Mouse (Mus musculus): ENCODE results near the gene Rnf225. TPM values are rescaled to one million over a fixed set of nuclear protein-coding genes. Genes with fewer than 3 reads are reported as not detected.
"Not testable (repeated sequence)": the region's sequence is repeated elsewhere in the genome, so short reads cannot be mapped to it uniquely, and the experiment has no call there.

Rnf225 gene
- total RNA-seq, 2 experiments from 2014 or later: 0.26 to 0.34 TPM

DNA sequence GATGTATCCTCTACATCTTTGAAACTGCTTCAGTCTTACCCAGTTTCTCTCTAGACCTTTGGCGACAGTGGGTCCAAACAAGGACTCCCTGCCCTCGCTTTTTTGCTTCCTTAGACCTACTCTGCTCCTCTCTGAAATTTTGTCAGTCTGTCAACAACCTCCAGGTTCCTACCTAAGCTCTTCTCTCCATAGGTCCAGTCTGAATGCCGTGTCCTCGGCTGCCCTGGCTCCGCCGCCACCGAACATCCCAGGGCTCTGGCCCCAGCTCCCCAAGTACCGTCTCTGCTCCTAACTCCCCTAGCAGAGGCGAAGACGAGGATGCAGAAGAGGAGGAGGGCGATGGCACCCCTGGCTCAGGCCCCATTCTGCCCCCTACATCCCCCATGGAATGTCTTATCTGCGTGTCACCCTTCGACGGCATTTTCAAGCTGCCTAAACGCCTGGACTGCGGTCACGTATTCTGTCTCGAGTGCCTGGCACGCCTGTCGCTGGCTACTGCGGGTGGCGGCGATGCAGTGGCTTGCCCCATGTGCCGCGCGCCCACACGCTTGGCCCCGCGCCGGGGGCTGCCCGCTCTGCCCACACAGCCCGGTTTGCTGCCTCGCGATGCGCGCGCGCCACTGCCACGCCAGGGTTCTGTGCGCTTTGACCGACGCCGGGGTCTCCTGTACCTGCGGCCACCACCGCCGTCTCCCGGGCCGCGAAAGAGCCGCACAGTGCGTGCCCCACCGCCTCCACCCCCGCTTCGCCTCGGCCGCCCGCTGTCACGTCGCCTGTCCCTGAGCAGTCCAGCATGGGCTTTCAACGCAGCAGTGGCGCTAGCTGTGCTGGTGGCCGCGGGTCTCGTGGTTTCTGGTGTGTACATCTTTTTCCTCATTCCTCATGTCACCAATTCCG is 725 bp downstream of the Rnf225 start:
- peak; percentile 47 for DNase-seq

GRCm38 (mm10) chr7:12933615-12934140 is 6.5 kb downstream of the Rnf225 start:
- DNase-seq: no peak

DNA sequence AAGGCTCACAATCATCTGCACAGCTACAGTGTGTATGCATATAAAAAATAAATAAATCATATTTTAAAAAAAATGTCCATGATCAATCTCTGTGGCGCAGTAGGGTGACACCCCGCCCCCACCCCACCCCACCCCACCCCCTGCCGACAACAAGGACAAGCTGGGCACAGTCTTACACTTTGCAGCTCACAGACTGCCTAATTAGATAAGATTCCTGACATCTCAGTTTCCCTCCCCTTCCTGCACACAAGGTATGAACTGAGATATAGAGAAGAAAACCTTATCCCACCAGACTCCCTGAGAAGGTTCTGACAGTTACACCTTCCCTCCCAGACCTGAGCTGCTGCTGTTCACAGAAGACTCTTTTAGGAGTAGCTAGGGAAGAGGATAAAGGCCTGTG is 7.6 kb downstream of the Rnf225 start:
- no peak for DNase-seq

GRCm38 (mm10) chr7:12937254-12937803 is 10.1 kb downstream of the Rnf225 start:
- not testable (repeated sequence) for DNase-seq

GRCm38 (mm10) chr7:12940599-12940998 is 13.4 kb downstream of the Rnf225 start:
- DNase-seq: no peak

DNA sequence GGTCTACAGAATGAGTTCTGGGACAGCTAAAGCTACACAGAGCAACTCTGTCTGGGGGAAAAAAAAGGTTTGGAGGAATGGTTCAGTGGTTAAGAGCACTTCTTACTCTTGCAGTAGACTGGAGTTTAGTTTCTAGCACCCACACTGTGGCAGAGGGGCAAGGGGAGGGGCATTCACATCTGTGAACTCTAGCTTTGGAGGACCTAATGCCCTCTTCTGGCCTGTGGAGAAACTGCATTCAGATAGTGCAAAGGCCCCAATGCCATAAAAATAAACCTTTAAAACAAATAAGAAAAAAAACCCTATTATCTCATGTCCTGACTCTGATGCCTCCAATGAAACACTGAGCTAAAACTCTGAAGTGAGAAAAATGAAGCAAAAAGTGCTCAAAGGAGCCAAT is 16.3 kb downstream of the Rnf225 start:
- no peak for DNase-seq

DNA sequence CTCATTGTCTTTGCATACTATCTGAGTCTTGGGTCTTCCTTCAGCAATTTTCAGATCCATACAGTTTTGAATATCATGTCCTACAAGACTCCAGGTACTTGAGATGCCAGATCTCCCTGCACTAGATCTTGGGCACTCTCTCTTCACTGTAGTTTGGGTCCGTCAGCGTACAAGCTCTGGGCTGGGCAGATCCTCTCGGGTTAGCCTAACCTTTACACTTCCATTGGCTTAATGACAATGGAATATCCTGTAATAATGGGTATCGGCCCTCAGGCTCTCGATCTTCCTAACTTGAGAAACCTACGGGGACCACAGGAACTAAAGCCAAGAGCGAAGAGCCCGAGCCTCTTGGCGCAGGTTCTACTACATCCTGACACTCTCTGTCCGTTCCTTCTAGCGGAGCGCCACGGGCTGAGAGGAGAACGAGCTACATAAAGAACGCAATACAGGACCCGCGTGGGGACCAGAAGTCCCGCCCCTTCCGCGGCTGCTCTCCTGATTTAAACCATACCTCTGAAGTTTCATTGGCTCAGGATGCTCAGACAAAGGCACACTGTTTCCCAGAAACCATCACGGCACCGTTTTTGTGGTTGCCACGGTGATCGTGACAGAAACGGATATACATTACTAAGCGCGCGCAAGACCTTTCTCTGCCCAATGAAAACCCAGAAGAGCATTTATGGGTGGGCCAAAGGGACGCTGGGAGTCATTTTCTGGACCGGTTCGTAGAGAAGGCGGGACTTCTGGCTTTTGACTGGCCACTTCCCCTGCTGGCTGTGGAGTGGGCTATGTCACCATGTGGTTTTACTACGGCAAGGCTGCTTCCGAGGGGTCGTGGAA is 22.0 kb downstream of the Rnf225 start:
- DNase-seq: peak; percentile 69

- no peak for DNase-seq
Measured at GRCm38 (mm10) chr7:12949872-12950229, 22.6 kb downstream of the Rnf225 start.

- no peak for DNase-seq
Measured at GRCm38 (mm10) chr7:12954896-12955295, 27.7 kb downstream of the Rnf225 start.

GRCm38 (mm10) chr7:12957511-12957910 is 30.3 kb downstream of the Rnf225 start:
- no peak for DNase-seq

DNA sequence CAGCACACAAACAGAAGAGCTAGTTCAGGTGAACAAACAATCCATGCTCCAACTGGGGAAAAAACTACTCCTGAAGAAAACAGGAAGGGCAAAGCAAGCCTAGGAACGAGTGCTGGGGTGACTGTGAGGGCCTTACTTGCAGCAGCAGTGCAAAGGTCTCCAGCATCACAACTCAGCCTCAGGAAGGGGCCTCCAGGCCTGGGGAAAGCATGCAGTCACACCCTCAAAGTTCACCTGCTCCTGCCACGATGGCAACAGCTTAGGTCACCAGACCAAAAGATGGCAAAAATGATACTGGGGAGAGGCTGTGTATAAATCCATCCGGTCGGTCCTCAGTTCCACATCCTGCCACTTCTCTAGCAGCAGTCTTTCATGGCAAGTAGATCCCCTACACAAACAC is 31.7 kb downstream of the Rnf225 start:
- no peak for DNase-seq

DNA sequence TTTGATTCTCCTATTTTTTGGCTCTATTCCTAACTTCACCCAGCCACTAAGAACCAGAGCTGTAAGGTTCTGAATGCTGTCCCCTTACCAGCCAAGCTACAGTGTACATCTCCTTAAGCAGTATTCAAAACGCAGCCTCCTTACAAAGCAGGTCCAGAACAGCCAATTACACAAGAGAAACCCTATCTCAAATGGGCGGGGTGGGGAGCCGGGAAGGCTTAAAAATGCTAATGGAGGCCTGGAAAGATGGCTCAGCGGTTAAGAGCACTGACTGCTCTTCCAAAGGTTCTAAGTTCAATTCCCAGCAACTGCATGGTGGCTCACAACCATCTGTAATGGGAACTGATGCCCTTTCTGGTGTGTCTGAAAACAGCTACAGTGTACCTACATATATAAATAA is 32.5 kb downstream of the Rnf225 start:
- no peak for DNase-seq

DNA sequence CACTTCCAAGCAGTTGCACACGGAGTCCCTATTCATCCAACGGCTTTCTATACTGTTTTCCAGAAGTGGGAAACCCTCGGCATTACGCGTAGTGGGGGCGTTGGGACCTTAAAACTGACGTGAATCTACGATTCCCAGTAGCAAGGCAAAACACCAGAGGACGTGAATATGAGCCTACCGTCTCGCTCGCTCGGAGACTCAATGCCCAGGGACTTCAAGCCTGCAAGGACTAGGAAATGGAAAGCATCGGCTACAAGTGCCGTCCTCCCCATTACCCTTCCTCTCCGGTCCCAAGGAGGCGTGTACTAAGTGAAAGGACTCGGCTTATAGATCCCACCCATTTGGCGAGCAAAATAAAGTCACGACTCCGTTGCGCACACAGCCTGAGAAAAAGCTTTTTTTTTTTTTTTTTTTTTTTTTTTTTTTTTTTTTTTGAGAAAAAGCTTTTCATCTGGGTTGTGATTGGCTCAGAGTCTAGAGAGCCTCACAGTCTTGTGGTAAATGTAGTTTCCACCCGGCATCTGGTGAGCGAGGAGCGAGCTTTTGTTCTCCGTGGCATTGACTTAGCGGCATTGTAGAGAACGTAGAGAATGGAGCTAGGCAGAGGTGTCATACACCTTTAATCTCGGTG is 34.4 kb downstream of the Rnf225 start:
- peak; percentile 19 for DNase-seq

- DNase-seq: peak; percentile 82
Measured at GRCm38 (mm10) chr7:12965678-12966091, 38.5 kb downstream of the Rnf225 start, which contains the start of gene Zfp324. Zfp324 (plus strand) TSS chr7:12965838.

GRCm38 (mm10) chr7:12966104-12966845 is 39.1 kb downstream of the Rnf225 start:
- DNase-seq: peak; percentile 53

GRCm38 (mm10) chr7:12970906-12971305 is 43.7 kb downstream of the Rnf225 start:
- DNase-seq: no peak

GRCm38 (mm10) chr7:12977682-12978389 is 50.6 kb downstream of the Rnf225 start, which contains the start of gene Zfp446:
Zfp446 (plus strand) TSS chr7:12977848.
- DNase-seq: peak; percentile 97

GRCm38 (mm10) chr7:12978931-12979722 is 51.9 kb downstream of the Rnf225 start:
- no peak for DNase-seq

DNA sequence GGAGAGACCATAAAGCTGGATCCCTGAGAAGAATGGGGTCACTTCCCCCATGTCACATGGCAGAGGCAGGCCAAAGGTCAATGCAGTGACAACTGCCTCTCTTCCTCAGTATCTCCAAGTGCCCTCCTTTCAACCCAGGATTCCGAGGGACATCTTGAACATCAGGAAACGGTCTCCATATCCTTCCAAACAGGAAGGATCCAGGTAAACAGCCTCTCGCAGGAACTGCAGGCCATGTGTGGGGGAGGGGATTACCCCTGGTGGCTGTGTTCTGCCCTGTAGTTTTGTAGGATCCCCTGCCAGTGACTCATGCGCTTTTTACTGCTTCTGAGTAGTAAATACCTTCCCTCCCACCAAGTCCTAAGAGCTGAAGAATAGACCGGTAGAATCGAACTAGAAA is 52.6 kb downstream of the Rnf225 start:
- DNase-seq: no peak

DNA sequence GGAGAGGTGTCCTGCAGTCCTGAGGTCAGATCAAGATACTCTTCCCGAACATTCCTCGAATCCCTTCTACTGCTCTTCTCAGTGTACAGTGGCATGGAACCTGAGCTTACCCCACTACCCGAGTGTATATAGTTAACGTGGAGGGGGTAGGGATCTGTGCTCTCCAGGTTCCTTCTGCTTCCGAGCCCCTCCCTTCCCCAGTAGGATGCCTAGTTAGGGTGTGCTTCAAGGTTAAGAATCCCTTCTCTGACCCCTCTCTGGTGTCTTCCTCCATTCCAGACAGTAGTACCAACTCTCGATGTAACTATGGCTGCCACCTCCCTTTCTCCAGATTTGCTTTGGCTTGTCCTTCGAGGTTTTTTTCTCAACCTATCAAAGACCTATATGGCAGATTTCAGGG is 53.1 kb downstream of the Rnf225 start:
- DNase-seq: no peak
